Mouse (Mus musculus) CD4-positive, CD25-positive, alpha-beta regulatory T cell, adult 9 weeks (primary cell): Measurements from ENCODE around the gene Hmgcll1. TPM values are rescaled to one million over a fixed set of nuclear protein-coding genes. Genes with fewer than 3 reads are reported as not detected.

Source experiments
- polyA plus RNA-seq: library from polyadenylated mRNA; unstranded; fragments of 100-300 nt; shearing (Covaris generic); gene quantifications from one replicate; pipeline ENCODE4 v1.2.1, GENCODE M21; 2017

Gene Hmgcll1
- 0.12 TPM for polyA plus RNA-seq

DNA sequence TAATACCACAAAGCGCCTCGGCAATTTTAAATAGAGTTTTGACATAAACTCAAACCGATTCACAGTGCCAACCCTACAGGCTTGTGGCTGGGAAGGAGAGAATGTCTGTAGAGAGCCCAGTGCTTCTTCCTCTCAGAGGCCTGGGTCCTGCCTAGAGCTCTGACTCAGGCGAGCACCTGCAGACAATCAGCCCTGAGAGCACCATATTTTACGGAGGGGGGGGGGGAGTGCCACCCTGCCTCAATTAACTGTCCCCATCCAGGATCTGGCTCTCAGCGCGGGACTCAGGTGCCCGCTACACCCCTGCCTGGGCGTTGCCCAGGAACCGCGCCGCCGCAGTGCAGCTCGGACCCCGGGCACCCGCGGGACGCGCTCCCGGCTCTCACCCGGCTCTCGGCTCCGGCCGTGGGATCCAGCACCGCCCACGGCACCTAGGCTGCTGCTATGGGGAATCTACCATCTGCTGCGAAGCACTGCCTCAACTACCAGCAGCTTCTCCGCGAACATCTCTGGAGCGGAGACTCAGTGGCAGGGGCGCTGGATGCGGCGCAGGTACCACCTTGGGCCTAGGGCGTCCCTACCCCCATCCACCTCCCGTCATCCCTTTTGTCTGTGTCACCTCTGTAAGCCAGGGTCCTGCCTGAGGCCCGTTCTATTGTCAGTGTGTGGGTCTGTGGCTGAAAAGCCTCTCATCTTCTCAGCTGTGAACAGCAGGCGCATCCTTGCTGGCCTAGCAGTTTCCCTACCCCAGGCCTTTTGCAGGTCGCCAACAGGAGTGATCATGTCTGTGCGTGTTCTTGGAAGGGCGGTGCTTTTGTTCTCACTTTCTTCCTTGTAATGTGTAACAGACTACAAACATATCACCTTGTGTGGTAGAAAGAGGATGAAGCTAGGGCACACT, at the start of gene Hmgcll1:
Gene Hmgcll1 (plus strand): TSS at position 225 of the 901 bp plus-strand sequence.

Other genes with a start within 250 kb of the Hmgcll1 start
- not detected for gene Bmp5, start 239.5 kb upstream of the Hmgcll1 start, polyA plus RNA-seq
- not detected for gene Gfral, start 198.8 kb downstream of the Hmgcll1 start, polyA plus RNA-seq